Mouse (Mus musculus) olfactory bulb, adult 2 months (tissue): ENCODE results near the gene Olfr655.

ENCODE experiments used
- CTCF ChIP-seq: fragments of 200-500 bp; IDR thresholded peaks from 2 replicates; pipeline ENCODE4 v1.5.1; 2012; ENCODE audit warnings: low read depth, mild to moderate bottlenecking, low read length, moderate library complexity; ENCODE audit not compliant: insufficient read depth
- POLR2A ChIP-seq: fragments of 200-500 bp; IDR thresholded peaks from 2 replicates; pipeline ENCODE4 v1.6.1; 2012; ENCODE audit warnings: mild to moderate bottlenecking, low read depth, low read length, moderate library complexity; ENCODE audit not compliant: insufficient read depth

DNA sequence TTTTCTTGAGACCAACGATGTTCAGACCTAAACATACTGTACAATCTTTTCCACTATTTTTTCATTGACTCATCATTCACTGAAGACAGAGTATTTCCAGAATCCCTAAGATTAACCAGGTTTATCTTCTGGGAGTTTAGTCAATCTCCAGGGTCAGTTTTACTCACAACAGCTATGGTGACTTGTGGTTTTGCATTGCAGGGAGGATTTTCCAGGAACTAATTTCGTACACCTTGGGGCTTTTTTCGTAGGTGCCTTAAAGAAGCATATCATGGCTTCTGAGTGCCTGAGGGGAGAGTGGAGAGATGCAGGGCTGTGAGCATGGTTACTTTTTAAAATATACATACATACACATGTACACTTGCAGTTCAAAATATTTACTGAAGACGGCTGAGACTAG, 14.9 kb downstream of the Olfr655 start, which contains the start of gene Olfr654:
- no peak for TF ChIP-seq CTCF
- TF ChIP-seq POLR2A, result no peak
